In the genomic region with DNA sequence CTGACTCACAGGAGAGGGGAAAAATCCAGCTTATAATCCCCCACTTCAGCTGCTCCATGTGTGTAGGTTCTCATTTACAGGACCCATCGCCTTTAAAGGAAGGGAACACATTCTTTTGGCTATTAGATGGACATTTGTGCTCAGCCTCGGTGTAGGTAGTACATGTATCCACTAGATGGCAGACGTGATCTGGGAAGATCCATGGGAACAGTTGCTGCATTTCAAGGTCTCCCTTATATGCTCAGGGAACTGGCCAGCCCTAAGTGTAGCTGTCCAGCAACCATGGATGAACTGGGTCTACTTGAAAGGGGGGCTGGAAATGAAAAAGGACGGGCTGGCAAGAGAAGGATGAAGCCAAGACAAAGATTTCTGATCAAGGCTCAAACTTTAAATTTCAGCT, we compare ENCODE assay signal across 8 mouse cellular contexts.
DNase-seq lines count a peak whose midpoint lies in the region; ATAC-seq and TF ChIP-seq lines count a peak whose summit lies in the region.
"Had no signal": no experiment of that assay in that cellular context is flagged by ENCODE, and none has a peak within 500 bp of the region (broad histone marks: within the 10 kb centered on the region; RNA-seq: fewer than 3 reads in every experiment).

No protein-coding gene starts in this region.

- intact Hi-C loops in left cerebral cortex, postnatal 14 days (cut with DNase I), result loop anchor here (5.0 to 10.0 kb wide), 2 partner anchors 404 to 782 kb away; a partner anchor contains a TSS

- no peak overlapping the region for H3K9ac ChIP-seq in forebrain, embryonic 14.5 days (ENCODE audit: low read length)
- H3K9ac ChIP-seq in intestine, postnatal 0 days (ENCODE audit: low read depth, low read length), result no peak overlapping the region
- H3K9ac ChIP-seq in midbrain, postnatal 0 days (replicated peaks; ENCODE audit: low read length, poor library complexity, severe bottlenecking), result no peak overlapping the region
- H3K9ac ChIP-seq: heart, embryonic 13.5 days had no signal

- no peak overlapping the region for H3K4me3 ChIP-seq in forebrain, embryonic 14.5 days (ENCODE audit: low read depth, low read length)
- H3K4me3 ChIP-seq in intestine, postnatal 0 days (ENCODE audit: low read depth, low read length), result no peak overlapping the region
- no peak overlapping the region for H3K4me3 ChIP-seq in midbrain, postnatal 0 days (ENCODE audit: low read depth, low read length)
- H3K4me3 ChIP-seq: heart, embryonic 13.5 days had no signal

- no peak overlapping the region for H3K27ac ChIP-seq in forebrain, embryonic 14.5 days (ENCODE audit: low read depth, low read length)
- no peak overlapping the region for H3K27ac ChIP-seq in intestine, postnatal 0 days (ENCODE audit: low read depth, low read length)
- no peak overlapping the region for H3K27ac ChIP-seq in midbrain, postnatal 0 days (ENCODE audit: low read depth, low read length)
- H3K27ac ChIP-seq: heart, embryonic 13.5 days had no signal

- no peaks in the 10 kb centered on the region for H3K4me1 ChIP-seq in forebrain, embryonic 14.5 days (ENCODE audit: control insufficient read depth, insufficient read depth, low read length)
- H3K4me1 ChIP-seq in intestine, postnatal 0 days (replicated peaks; ENCODE audit: control insufficient read depth, insufficient read depth, low read length), result no peaks in the 10 kb centered on the region
- no peaks in the 10 kb centered on the region for H3K4me1 ChIP-seq in midbrain, postnatal 0 days (ENCODE audit: insufficient read depth, low read length)
- H3K4me1 ChIP-seq: heart, embryonic 13.5 days had no signal

- no peaks in the 10 kb centered on the region for H3K27me3 ChIP-seq in forebrain, embryonic 14.5 days (replicated peaks; ENCODE audit: control insufficient read depth, insufficient read depth, low read length)
- H3K27me3 ChIP-seq in intestine, postnatal 0 days (replicated peaks; ENCODE audit: control insufficient read depth, insufficient read depth, low read length), result no peaks in the 10 kb centered on the region
- H3K27me3 ChIP-seq in midbrain, postnatal 0 days (ENCODE audit: insufficient read depth, low read length), result no peaks in the 10 kb centered on the region
- H3K27me3 ChIP-seq: heart, embryonic 13.5 days had no signal

- ATAC-seq in forebrain, embryonic 14.5 days, result peak; percentile 89
- no peak for ATAC-seq in intestine, postnatal 0 days
- ATAC-seq in midbrain, postnatal 0 days (ENCODE audit: low FRiP score), result peak; percentile 83

- 18% methylated on average over 4 of the region's 4 CpGs for WGBS in forebrain, embryonic 14.5 days
- 18% methylated on average over 4 of the region's 4 CpGs for whole genome bisulfite sequencing in intestine, postnatal 0 days
- WGBS in midbrain, postnatal 0 days, result 13% methylated on average over 4 of the region's 4 CpGs

- H3K36me3 ChIP-seq in forebrain, embryonic 14.5 days (ENCODE audit: control insufficient read depth, insufficient read depth, low read length), result no peaks in the 10 kb centered on the region
- no peaks in the 10 kb centered on the region for H3K36me3 ChIP-seq in intestine, postnatal 0 days (ENCODE audit: control insufficient read depth, insufficient read depth)
- no peaks in the 10 kb centered on the region for H3K36me3 ChIP-seq in midbrain, postnatal 0 days (ENCODE audit: insufficient read depth, low read length)
- H3K36me3 ChIP-seq: heart, embryonic 13.5 days had no signal

- peak; percentile 76 for DNase-seq in MN1 (ENCODE audit: low spot score)
- DNase-seq in c-Kit-positive CD71-negative TER-119-negative erythroid progenitor cells, embryonic 14.5 days (ENCODE audit: low read depth), result peak; percentile 9
- DNase-seq in forebrain, embryonic 14.5 days (ENCODE audit: low spot score), result peak; percentile 84
- peak; percentile 64 to 75 for DNase-seq in left cerebral cortex, postnatal 14 days (ENCODE audit: low spot score in 2 of 2)
- DNase-seq in midbrain, postnatal 0 days (ENCODE audit: low spot score), result peak; percentile 90
- DNase-seq in testis, postnatal 10 days (ENCODE audit: low spot score), result peak; percentile 51

- no peak overlapping the region for H3K4me2 ChIP-seq in forebrain, embryonic 14.5 days (ENCODE audit: low read length)
- no peak overlapping the region for H3K4me2 ChIP-seq in intestine, postnatal 0 days (replicated peaks; ENCODE audit: low read depth)
- no peak overlapping the region for H3K4me2 ChIP-seq in midbrain, postnatal 0 days (ENCODE audit: low read depth, low read length, poor library complexity, severe bottlenecking)
- H3K4me2 ChIP-seq: heart, embryonic 13.5 days had no signal

- H3K9me3 ChIP-seq in forebrain, embryonic 14.5 days (replicated peaks; ENCODE audit: control insufficient read depth, low read length), result no peaks in the 10 kb centered on the region
- no peaks in the 10 kb centered on the region for H3K9me3 ChIP-seq in intestine, postnatal 0 days (ENCODE audit: control insufficient read depth)
- H3K9me3 ChIP-seq in midbrain, postnatal 0 days (ENCODE audit: low read length), result no peaks in the 10 kb centered on the region
- H3K9me3 ChIP-seq: heart, embryonic 13.5 days had no signal

- peak; percentile 91 for TF ChIP-seq CTCF in intestine, postnatal 0 days (IDR thresholded peaks at IDR 0.05; ENCODE audit: low read depth)
- TF ChIP-seq CTCF in midbrain, postnatal 0 days (IDR thresholded peaks at IDR 0.05), result peak; percentile 97

Comparison
In these comparisons a context has a peak if more than half of its experiments do, and no peak if none do; other contexts are left out.
1. DNase-seq: peak in every context shown above with its lines; median percentile 90 in midbrain, postnatal 0 days; 84 in forebrain, embryonic 14.5 days; 76 in MN1; 70 in left cerebral cortex, postnatal 14 days; 51 in testis, postnatal 10 days; 9 in c-Kit-positive CD71-negative TER-119-negative erythroid progenitor cells, embryonic 14.5 days.